Mouse (Mus musculus) G1E-ER4 (cell line): ENCODE data around the gene Eif4a3. TPM values are rescaled to one million over a fixed set of nuclear protein-coding genes. Genes with fewer than 3 reads are reported as not detected.

Source experiments
- GATA1 ChIP-seq: IDR thresholded peaks from one replicate; pipeline ENCODE4 v1.8.0; 2012; ENCODE audit warnings: low read length, inconsistent platforms
- polyA plus RNA-seq: library from polyadenylated mRNA; stranded (reverse); fragments of >175 nt; gene quantifications from 2 replicates; pipeline ENCODE4 v1.2.3, GENCODE M21; 2012

Gene Eif4a3
- polyA plus RNA-seq, 1 experiment: 240 TPM

DNA sequence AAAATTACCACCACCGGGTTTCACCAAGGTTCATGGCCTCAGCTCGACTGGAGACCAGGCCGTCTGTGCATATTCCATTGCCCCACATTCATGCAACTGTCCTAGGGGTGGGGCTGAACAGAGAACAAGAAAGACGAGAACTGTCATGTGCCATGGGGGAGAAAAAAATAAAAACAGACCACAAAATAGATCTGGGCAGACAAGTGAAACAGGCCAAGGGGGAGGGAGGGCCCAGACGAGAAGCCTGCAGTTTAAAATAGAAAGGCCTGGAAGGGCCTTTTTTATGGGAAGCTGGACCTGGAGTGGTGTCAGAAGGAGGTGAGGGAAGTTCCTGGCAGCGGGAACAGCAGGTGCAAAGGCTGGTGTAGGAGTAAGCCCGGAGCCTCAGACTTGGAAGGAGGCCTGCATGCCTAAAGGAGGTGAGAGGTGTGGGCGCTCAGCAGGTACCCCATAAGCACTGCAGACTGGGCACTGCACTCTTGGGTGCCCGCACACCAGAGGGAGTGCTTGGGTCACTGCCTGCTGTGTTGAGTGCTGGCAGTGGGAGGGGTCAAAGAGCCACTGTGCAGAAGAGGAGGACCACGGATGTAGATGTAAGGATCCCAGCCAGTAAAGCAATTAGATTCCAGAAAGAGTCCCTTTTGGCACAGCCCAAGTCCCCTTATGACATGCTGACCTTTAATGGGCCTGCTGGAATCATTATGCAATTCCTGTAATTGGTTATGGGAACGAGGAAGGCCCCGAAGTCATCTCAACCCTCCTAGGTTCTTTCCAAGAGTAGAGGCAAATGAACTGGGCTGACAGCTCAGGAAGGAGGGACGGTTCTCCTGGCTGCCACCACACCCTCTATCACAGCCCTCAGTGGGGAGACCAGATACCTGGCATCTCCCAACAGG is 7.1 kb upstream of the Eif4a3 start:
- TF ChIP-seq GATA1: no peak

DNA sequence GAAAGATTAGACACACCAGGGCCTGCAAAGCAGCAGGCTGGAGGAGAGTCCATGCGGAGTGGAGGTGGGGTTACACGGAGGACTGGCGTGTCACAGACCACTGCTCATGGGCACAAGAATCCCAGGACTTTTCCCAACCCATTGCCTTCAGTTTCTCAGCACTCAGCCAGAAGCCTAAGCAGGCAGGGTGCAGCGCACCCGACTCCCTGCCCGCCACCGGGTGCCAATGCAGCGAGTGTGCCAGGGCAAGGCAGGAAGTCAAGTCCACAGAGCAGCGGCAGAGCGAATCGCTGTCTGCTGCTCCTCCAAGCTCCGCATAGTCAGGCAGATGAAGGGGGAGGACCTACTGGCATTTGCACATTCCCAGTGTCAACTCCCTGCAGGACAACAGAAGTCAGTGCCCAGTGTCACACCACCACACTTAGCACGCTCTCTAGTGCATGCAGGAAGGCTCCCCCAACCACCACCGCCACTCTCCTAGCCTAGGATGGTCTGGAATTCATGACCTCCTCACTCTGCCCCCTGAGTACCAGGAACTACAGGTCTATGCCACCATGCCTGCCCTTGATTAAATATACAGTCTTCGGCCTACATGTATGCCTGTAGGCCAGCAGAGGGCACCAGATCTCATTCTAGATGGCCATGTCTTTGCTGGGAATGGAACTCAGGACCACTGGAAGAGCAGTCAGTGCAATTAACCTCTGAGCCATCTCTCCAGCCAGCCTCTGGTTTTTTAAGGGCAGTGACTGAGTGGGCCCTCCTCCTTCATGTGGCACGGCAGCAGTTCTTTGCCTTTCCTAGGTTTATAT is 5.2 kb upstream of the Eif4a3 start:
- TF ChIP-seq GATA1: no peak

DNA sequence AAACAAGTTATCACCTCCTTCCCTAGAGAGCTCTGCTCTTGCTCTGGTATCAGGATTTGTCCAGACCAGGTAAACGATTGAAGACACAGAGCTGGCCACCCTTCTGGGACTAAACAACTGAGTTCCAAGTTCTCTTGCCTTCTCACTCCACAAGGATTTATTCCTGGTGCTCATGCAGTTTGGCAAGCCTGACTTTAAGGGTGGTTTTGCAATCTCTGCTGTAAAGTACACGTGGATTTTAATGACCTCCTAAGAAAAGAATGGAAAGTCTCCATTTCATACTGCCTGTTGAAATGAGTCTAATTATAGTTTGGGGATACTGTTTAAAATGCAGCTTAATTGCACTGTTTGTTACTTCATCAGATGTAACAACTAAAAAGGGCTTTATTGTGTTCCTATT is 1.1 kb upstream of the Eif4a3 start:
- no peak for TF ChIP-seq GATA1

DNA sequence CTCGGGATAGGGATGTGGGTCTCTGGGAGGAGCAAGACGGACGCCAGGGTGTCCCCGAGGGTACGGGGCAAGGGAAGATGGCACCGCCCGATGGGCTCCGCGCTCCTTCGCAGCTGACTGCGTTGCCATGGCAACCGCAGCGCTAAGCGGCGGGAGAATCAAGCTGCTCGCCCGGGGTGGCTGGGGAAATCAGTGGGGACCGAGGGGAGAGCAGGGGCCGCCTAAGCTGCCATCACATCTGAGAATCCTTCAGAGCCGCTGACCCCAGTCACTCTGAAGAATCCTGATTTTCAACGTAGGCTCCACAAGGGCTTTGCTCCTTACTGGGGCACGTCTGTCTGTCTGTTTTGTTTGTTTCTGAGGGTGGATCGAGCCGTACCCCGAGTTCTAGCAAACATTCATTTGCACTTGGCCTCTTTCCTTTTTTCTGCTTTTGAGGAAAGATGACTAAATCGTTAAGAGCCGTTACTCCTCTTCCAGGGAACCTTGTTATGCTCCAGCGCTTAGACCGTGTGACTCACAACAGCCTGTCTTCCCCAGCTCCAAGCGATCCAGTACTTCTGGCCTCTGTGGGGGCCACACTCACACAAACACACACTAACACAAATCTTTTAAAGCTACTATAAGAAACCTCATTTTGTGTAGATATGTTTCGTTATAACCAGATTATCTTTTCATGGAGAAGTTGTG is 502 bp upstream of the Eif4a3 start:
- TF ChIP-seq GATA1: no peak

DNA sequence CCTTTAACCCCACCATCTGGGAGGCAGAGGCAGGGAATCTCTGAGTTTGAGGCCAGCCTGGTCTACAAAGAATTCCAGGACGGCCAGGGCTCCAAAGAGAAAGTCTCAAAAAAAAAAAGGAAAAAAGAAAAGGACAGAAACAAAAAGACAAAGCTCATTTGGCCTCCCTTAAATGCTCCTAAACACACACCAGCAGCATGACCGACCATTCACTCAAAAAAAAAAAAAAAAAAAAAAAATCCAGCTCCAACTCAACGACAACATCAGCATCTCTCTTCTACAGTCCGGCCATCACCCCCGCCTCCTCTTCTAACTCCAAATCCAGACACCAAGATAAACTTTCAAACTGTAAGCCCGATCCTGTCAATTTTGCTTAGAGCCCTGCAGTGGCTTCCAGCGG is 972 bp downstream of the Eif4a3 start:
- TF ChIP-seq GATA1: no peak

DNA sequence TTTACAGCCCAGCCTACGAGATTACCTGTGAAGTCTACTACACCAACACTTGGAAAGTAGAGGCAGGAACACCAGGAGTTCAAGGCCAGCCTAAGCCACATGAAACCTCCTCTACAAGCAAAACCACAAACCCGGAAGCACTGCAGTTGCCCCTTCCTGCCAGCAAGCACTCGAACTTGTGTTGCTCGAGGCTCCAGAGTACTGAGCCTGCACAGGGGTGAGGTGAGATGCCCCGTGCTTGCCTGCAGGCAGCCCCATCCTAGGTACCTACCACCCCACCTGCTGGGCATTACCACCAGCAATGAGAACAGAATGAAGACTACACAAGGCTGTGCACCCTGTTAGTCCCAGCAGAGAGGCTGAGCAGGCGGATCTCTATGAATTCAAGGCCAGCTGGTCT is 1.9 kb downstream of the Eif4a3 start:
- no peak for TF ChIP-seq GATA1

DNA sequence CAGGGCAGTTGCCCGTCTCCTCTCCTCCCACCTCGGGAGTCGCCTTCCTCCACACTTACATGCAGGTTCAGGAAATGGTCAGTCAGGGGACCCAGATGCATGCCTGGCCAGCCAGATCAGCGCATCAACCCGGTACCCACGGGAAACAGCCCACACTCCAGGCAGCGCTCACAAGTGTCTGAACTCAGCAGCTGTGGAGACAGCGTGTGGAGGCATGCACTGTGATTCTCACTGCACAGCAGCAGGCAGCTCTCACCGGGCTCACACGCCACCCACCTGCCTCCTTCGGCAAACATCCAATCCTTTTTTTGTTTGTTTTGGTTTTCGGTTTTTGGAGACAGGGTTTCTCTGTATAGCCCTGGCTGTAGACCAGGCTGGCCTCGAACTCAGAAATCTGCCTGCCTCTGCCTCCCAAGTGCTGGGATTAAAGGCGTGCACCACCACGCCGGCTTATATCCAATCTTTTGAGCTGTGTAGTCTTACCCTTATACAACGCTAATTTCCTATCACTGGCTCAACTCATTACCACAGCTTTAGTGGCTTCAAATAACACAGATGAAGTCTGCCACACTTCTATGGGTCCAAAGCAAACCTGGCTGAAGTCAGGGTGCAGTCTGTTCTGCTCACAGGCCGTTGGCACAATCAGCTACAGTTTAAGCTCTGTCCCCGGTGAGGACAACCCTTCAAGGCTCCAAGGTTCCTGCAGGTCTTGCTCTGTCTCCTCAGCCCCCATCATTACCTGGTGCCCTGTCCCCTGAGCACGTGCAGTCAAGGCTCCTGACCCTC is 12.5 kb downstream of the Eif4a3 start:
- TF ChIP-seq GATA1: no peak

DNA sequence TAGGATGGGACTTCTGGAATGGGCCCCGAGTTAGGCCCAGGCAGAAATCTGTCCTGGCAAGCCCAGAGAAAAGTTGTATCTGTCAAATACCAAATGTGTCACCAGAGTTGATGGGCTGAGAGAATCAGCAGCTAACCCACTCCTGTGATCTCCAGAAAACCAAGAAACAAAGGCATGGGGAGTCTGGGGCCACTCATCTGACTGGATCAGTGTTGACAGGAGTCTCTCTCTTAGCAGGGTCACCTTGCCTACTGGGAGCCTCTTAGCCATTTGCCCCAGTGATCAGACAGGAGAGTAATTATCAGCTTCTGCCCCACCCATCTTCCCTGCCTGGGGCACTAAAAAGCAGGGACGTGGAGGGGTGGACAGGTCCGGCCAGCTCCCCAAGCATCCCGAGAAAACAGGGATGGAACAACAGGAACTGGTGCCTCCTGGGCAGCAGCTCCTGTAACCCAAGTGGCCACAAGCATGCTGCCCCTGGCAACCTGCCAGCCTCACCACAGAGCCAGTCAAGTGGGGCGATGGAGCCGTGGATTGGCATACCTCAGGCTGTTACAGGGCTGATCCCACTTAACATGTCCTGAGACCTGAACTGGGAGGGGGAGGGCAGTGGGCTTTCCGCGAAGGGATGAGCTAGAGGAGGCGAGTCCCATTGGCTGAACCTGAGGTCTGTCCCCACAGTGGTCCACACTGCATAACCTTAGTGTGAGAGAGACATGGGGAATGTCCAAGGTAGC is 13.9 kb downstream of the Eif4a3 start:
- TF ChIP-seq GATA1: no peak

DNA sequence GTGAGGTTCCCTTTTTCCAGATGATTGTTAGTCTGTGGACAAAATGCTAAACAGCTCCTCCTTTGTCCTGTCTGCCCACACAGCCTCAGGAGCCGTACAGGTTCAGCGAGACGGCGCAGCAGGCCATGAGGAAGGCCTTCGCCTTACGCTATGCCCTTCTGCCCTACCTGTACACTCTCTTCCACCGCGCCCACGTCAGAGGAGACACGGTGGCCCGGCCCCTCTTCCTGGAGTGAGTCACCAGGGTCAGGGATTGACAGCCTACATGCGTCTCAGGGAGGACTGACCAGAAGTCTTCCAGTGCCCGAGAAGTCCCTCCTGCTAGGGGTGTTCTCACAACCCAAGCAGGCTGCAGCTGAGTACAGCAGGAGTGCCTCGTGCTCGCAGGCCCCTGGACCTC is 18.9 kb downstream of the Eif4a3 start:
- no peak for TF ChIP-seq GATA1

DNA sequence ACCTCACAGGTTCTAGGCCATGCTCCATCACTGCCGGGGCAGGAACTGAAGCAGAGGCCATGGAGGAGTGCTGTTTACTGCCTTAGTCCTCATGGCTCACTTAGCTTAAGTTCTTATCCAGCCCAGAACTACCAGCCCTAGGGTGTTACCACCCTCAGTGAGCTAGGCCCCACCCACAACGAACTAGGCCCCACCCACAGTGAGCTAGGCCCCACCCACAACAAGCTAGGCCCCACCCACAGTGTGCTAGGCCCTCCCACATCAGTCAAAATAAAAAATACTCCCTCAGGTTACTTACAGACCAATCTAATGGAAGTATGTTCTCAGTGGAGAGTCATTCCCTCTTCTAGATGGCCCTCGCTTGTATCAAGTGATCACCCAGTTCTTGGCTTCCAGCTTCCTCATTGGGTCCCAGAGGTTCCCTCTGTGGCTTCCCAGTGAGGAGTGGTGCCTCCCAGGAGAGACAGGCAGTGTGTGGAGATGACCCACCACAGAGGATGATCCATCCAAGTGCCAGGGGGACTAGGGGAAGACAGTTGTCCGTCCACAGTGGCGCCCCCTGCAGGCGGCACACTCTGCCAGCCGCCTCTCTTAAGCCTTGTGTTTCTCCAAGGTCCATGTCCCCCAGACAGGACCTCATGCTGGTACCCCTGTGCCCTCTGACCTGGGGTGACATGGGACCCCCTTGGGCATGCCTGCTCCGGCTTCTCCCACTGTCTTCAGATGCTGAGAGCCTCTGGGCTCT is 26.5 kb downstream of the Eif4a3 start:
- no peak for TF ChIP-seq GATA1

DNA sequence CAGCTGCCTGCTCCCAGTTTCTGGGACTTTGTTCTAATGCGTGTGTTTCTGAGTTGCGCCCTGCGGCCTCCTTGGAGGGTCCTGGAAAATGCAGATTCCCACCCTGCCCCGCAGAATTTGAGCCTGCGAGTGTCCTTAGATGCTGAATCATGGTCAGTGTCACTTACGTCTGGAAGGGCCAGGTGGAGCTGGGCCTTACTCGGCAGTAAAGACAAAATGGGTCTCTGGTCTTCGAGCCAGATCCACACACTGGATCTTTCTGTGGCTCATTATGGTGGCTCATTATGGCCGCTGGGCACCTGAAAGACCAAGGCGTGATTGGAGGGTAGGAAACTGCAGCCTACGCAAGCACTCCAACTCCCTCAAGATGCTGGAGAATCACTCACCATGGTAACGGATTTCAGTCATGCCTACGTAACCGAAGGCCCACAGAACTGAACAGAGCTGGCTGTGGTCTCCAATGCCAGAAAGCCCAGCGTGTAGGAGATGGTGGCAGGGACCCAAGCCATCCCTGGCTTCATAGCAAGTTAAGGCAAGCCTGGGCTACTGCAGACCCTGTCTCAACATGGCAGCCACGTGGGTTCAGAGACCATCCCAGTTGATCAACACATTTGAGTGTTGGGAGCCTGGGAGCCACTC is 31.2 kb downstream of the Eif4a3 start:
- no peak for TF ChIP-seq GATA1

DNA sequence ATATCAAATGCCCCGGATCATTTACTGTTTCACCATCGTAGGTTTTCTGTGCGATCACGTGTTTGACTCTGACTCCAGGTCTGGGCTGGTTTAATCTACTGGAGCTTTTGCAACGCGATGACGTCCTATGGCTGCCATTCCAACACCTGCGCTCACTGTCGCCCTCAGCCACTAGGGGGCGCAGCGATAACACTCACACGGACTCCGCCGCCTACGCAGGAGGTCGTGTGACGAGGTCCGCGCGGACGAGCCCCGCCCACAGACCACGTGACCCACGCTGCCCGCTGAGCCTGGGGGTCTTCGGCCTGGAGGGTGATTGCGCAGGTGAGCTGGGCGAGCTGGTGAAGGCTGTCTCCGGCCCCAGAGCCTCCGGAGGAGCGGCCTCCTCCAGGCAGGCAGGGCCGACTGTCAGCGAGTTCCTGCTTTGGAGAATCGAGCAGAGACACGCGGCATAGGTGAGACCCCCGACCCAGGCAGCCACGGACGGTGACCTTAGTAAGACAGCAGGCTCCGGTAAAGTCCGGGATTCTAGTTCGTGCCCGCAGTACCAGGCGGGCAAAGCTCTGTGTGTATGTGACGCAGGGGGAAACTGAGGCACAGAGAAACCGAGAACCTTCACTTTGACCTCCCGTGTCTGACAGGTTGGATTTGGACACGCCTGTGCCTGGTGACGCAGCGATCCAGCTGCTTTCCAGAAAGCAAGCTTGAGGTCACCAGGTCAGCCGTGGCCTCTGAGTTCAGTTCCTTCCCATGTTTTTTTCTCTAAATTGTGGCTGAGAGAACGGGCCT is 31.9 kb downstream of the Eif4a3 start, which contains the start of gene Gaa:
Gene Gaa, plus strand, starts transcription at position 120 of the 789 bp plus-strand sequence.
- no peak for TF ChIP-seq GATA1
